Mouse (Mus musculus): ENCODE measurements at regions not wholly inside any gene's neighbourhood (a gene's known extent, or its start where the extent isn't known, plus 50 kb on each side); places are given as distances from the start of the nearest gene placed in this dataset.
"Not testable (repeated sequence)": the region's sequence is repeated elsewhere in the genome, so short reads cannot be mapped to it uniquely, and the experiment has no call there.

- no peak overlapping the region for H3K4me3 ChIP-seq (replicated peaks)
- ATAC-seq (ENCODE audit: low read depth): no peak
- H3K4me1 ChIP-seq (replicated peaks): no peaks in the 10 kb centered on the region
- no peak for DNase-seq
- H3K36me3 ChIP-seq: no peaks in the 10 kb centered on the region
- H3K9me3 ChIP-seq (replicated peaks): no peaks in the 10 kb centered on the region
- H3K27me3 ChIP-seq: no peaks in the 10 kb centered on the region
- WGBS (ENCODE audit: insufficient replicate concordance): 65% methylated on average over 13 of the region's 13 CpGs
- H3K4me2 ChIP-seq: no peak overlapping the region
- H3K9ac ChIP-seq: no peak overlapping the region
- no peak overlapping the region for H3K27ac ChIP-seq
These were observed 193.7 kb upstream of the Trpc7 start for GRCm38 (mm10) chr13:57089381-57090075.

GRCm38 (mm10) chr13:57087966-57088365, 192.2 kb upstream of the Trpc7 start:
- Histone ChIP-seq H3K27ac (no peak overlapping the region), H3K9ac (no peak overlapping the region), H3K27me3 (no peaks in the 10 kb centered on the region), H3K4me1 (replicated peaks) (no peaks in the 10 kb centered on the region), H3K9me3 (replicated peaks) (no peaks in the 10 kb centered on the region), H3K36me3 (no peaks in the 10 kb centered on the region), H3K4me3 (replicated peaks) (no peak overlapping the region), H3K4me2 (no peak overlapping the region)
- ATAC-seq (ENCODE audit: low read depth): no peak
- WGBS (ENCODE audit: insufficient replicate concordance): 65% methylated on average over 6 of the region's 6 CpGs
- DNase-seq: no peak

- Histone ChIP-seq H3K27ac (no peak overlapping the region), H3K9me3 (replicated peaks) (no peaks in the 10 kb centered on the region), H3K4me1 (replicated peaks) (no peaks in the 10 kb centered on the region), H3K4me3 (replicated peaks) (no peak overlapping the region), H3K27me3 (no peaks in the 10 kb centered on the region), H3K9ac (no peak overlapping the region), H3K4me2 (no peak overlapping the region), H3K36me3 (no peaks in the 10 kb centered on the region)
- 64% methylated on average over 5 of the region's 5 CpGs for WGBS (ENCODE audit: insufficient replicate concordance)
- ATAC-seq (ENCODE audit: low read depth) (no peak), DNase-seq (no peak)
These were observed 191.6 kb upstream of the Trpc7 start for GRCm38 (mm10) chr13:57087398-57087797.

GRCm38 (mm10) chr13:57083751-57084150, 188.0 kb upstream of the Trpc7 start:
- Histone ChIP-seq H3K4me1 (replicated peaks) (no peaks in the 10 kb centered on the region), H3K9ac (no peak overlapping the region), H3K9me3 (replicated peaks) (no peaks in the 10 kb centered on the region), H3K27me3 (no peaks in the 10 kb centered on the region), H3K4me2 (no peak overlapping the region), H3K4me3 (replicated peaks) (no peak overlapping the region), H3K27ac (no peak overlapping the region), H3K36me3 (no peaks in the 10 kb centered on the region)
- ATAC-seq (ENCODE audit: low read depth) (no peak), DNase-seq (no peak)
- WGBS (ENCODE audit: insufficient replicate concordance): 46% methylated on average over 5 of the region's 5 CpGs

GRCm38 (mm10) chr13:57070479-57070878, 174.7 kb upstream of the Trpc7 start:
- 64% methylated on average over 5 of the region's 5 CpGs for WGBS (ENCODE audit: insufficient replicate concordance)
- no peak overlapping the region for H3K9ac ChIP-seq
- no peaks in the 10 kb centered on the region for H3K36me3 ChIP-seq
- H3K4me3 ChIP-seq (replicated peaks): no peak overlapping the region
- no peak for ATAC-seq (ENCODE audit: low read depth)
- H3K9me3 ChIP-seq (replicated peaks): no peaks in the 10 kb centered on the region
- no peaks in the 10 kb centered on the region for H3K27me3 ChIP-seq
- no peaks in the 10 kb centered on the region for H3K4me1 ChIP-seq (replicated peaks)
- no peak overlapping the region for H3K4me2 ChIP-seq
- no peak for DNase-seq
- H3K27ac ChIP-seq: no peak overlapping the region

- H3K9ac ChIP-seq: no peak overlapping the region
- 64% methylated on average over 9 of the region's 9 CpGs for WGBS (ENCODE audit: insufficient replicate concordance)
- H3K4me1 ChIP-seq (replicated peaks): no peaks in the 10 kb centered on the region
- H3K27me3 ChIP-seq: no peaks in the 10 kb centered on the region
- no peak for ATAC-seq (ENCODE audit: low read depth)
- no peak overlapping the region for H3K4me2 ChIP-seq
- H3K9me3 ChIP-seq (replicated peaks): no peaks in the 10 kb centered on the region; the same call in 1 of the 2 replicates
- no peak overlapping the region for H3K4me3 ChIP-seq (replicated peaks)
- no peak for DNase-seq
- no peaks in the 10 kb centered on the region for H3K36me3 ChIP-seq
- no peak overlapping the region for H3K27ac ChIP-seq
These were observed 165.9 kb upstream of the Trpc7 start for GRCm38 (mm10) chr13:57061656-57062055.

- Histone ChIP-seq H3K36me3 (no peaks in the 10 kb centered on the region), H3K4me1 (replicated peaks) (no peaks in the 10 kb centered on the region), H3K9me3 (replicated peaks) (no peaks in the 10 kb centered on the region; the same call in 1 of the 2 replicates), H3K27ac (no peak overlapping the region), H3K9ac (no peak overlapping the region), H3K4me2 (no peak overlapping the region), H3K27me3 (no peaks in the 10 kb centered on the region), H3K4me3 (replicated peaks) (no peak overlapping the region)
- DNase-seq: no peak
- 70% methylated on average over 7 of the region's 7 CpGs for WGBS (ENCODE audit: insufficient replicate concordance)
- ATAC-seq (ENCODE audit: low read depth): no peak
These were observed 165.3 kb upstream of the Trpc7 start for GRCm38 (mm10) chr13:57061074-57061473.

GRCm38 (mm10) chr13:57056786-57057185, 161.0 kb upstream of the Trpc7 start:
- ATAC-seq (ENCODE audit: low read depth) (no peak), DNase-seq (no peak)
- H3K4me3 ChIP-seq (replicated peaks): no peak overlapping the region
- no peaks in the 10 kb centered on the region; the same call in 1 of the 2 replicates for H3K9me3 ChIP-seq (replicated peaks)
- no peak overlapping the region for H3K4me2 ChIP-seq
- H3K36me3 ChIP-seq: no peaks in the 10 kb centered on the region
- WGBS (ENCODE audit: insufficient replicate concordance): 72% methylated on average over 15 of the region's 15 CpGs
- H3K27ac ChIP-seq: no peak overlapping the region
- no peaks in the 10 kb centered on the region for H3K4me1 ChIP-seq (replicated peaks)
- no peak overlapping the region for H3K9ac ChIP-seq
- H3K27me3 ChIP-seq: no peaks in the 10 kb centered on the region

GRCm38 (mm10) chr13:57055409-57056195, 159.8 kb upstream of the Trpc7 start:
- WGBS (ENCODE audit: insufficient replicate concordance): 66% methylated on average over 12 of the region's 12 CpGs
- Histone ChIP-seq H3K27me3 (no peaks in the 10 kb centered on the region), H3K4me3 (replicated peaks) (no peak overlapping the region), H3K9me3 (replicated peaks) (no peaks in the 10 kb centered on the region; the same call in 1 of the 2 replicates), H3K4me1 (replicated peaks) (no peaks in the 10 kb centered on the region), H3K36me3 (no peaks in the 10 kb centered on the region), H3K9ac (no peak overlapping the region), H3K4me2 (no peak overlapping the region), H3K27ac (no peak overlapping the region)
- DNase-seq: no peak
- ATAC-seq (ENCODE audit: low read depth): no peak

GRCm38 (mm10) chr13:57053361-57053760, 157.6 kb upstream of the Trpc7 start:
- ATAC-seq (ENCODE audit: low read depth): no peak
- H3K27ac ChIP-seq: no peak overlapping the region

GRCm38 (mm10) chr13:57046130-57046529, 150.3 kb upstream of the Trpc7 start:
- not testable (repeated sequence) for H3K4me2 ChIP-seq; H3K27ac ChIP-seq; H3K36me3 ChIP-seq; H3K9me3 ChIP-seq (replicated peaks); DNase-seq; H3K4me1 ChIP-seq (replicated peaks); H3K9ac ChIP-seq; H3K27me3 ChIP-seq; H3K4me3 ChIP-seq (replicated peaks)
- 10% methylated on average over 7 of the region's 9 CpGs for WGBS (ENCODE audit: insufficient replicate concordance)
- peak; percentile 54; the same call in 1 of the 2 replicates for ATAC-seq (ENCODE audit: low read depth)

More at GRCm38 (mm10) chr13:57053361-57053760, 157.6 kb upstream of the Trpc7 start:
- Histone ChIP-seq H3K4me3 (replicated peaks) (no peak overlapping the region), H3K9ac (no peak overlapping the region), H3K36me3 (no peaks in the 10 kb centered on the region), H3K4me1 (replicated peaks) (no peaks in the 10 kb centered on the region), H3K27me3 (no peaks in the 10 kb centered on the region), H3K4me2 (no peak overlapping the region), H3K9me3 (replicated peaks) (no peaks in the 10 kb centered on the region; the same call in 1 of the 2 replicates)
- no peak for DNase-seq
- WGBS (ENCODE audit: insufficient replicate concordance): 61% methylated on average over 4 of the region's 4 CpGs

Data from liver, embryonic 13.5 days (tissue).